22 mouse cellular contexts compared by ENCODE assay signal in genomic region chr7:87664041-87664440, GRCm38 (mm10).
DNase-seq lines count a peak whose midpoint lies in the region; ATAC-seq and TF ChIP-seq lines count a peak whose summit lies in the region.
"Had no signal": no experiment of that assay in that cellular context is flagged by ENCODE, and none has a peak within 500 bp of the region (broad histone marks: within the 10 kb centered on the region; RNA-seq: fewer than 3 reads in every experiment).

No protein-coding gene starts in this region.

- DNase-seq in cerebellum, postnatal 10 days, result peak; percentile 42 to 54
- DNase-seq in cerebellum, adult 11 months, result no peak
- peak; percentile 40 for DNase-seq in hindbrain, postnatal 0 days (ENCODE audit: low spot score)
- DNase-seq in hindbrain, embryonic 11.5 days (ENCODE audit: low spot score), result no peak
- peak; percentile 1 for DNase-seq in lung, postnatal 14 days
- no peak for DNase-seq in lung, adult 18-20 months
- peak; percentile 89 for DNase-seq in Muller cell, postnatal 12 days (ENCODE audit: inconsistent ontology term)
- no peak for DNase-seq in left cerebral cortex, adult 18-20 months (ENCODE audit: low spot score in 2 of 2)
- DNase-seq: adrenal gland, postnatal 10 days; B cell, adult 2 months; cerebellum, adult 8-10 months; cerebellum, postnatal 36 days; forebrain, postnatal 0 days; gastrocnemius, postnatal 14 days; heart, adult 2 months had no signal

- H3K4me2 ChIP-seq in hindbrain, postnatal 0 days (ENCODE audit: low read depth, low read length), result no peak overlapping the region
- no peak overlapping the region for H3K4me2 ChIP-seq in hindbrain, embryonic 11.5 days (replicated peaks; ENCODE audit: low read depth, low read length)
- H3K4me2 ChIP-seq: heart, embryonic 11.5 days; heart, embryonic 15.5 days; hindbrain, embryonic 15.5 days had no signal

- no peaks in the 10 kb centered on the region for H3K27me3 ChIP-seq in hindbrain, postnatal 0 days (ENCODE audit: insufficient read depth, low read length)
- H3K27me3 ChIP-seq in hindbrain, embryonic 11.5 days (ENCODE audit: control insufficient read depth, insufficient read depth, low read length), result no peaks in the 10 kb centered on the region
- H3K27me3 ChIP-seq: heart, embryonic 15.5 days; hindbrain, embryonic 15.5 days had no signal

- WGBS in hindbrain, postnatal 0 days, result 62% methylated on average over 2 of the region's 2 CpGs
- 83% methylated on average over 2 of the region's 2 CpGs for WGBS in hindbrain, embryonic 11.5 days

- ATAC-seq in hindbrain, postnatal 0 days, result no peak
- no peak for ATAC-seq in hindbrain, embryonic 11.5 days (ENCODE audit: low FRiP score)
- ATAC-seq: CD4-positive, CD25-positive, alpha-beta regulatory T cell, adult 4 months; forebrain, postnatal 0 days; inflammation-experienced regulatory T-cells, adult 6 months had no signal

- no peak overlapping the region for H3K4me3 ChIP-seq in hindbrain, postnatal 0 days (ENCODE audit: low read length)
- no peak overlapping the region for H3K4me3 ChIP-seq in hindbrain, embryonic 11.5 days (ENCODE audit: low read depth, low read length)
- H3K4me3 ChIP-seq: heart, adult 2 months; heart, embryonic 15.5 days; hindbrain, embryonic 10.5 days; hindbrain, embryonic 15.5 days had no signal

- H3K9me3 ChIP-seq in hindbrain, postnatal 0 days (ENCODE audit: low read length), result no peaks in the 10 kb centered on the region
- H3K9me3 ChIP-seq in hindbrain, embryonic 11.5 days (ENCODE audit: control insufficient read depth, low read length), result no peaks in the 10 kb centered on the region
- H3K9me3 ChIP-seq: heart, embryonic 15.5 days; hindbrain, embryonic 10.5 days; hindbrain, embryonic 15.5 days had no signal

- H3K27ac ChIP-seq in hindbrain, postnatal 0 days, result no peak overlapping the region
- H3K27ac ChIP-seq in hindbrain, embryonic 11.5 days (ENCODE audit: low read depth, low read length), result no peak overlapping the region
- H3K27ac ChIP-seq: heart, adult 2 months; heart, embryonic 15.5 days; hindbrain, embryonic 10.5 days; hindbrain, embryonic 15.5 days had no signal

- H3K36me3 ChIP-seq in hindbrain, postnatal 0 days (ENCODE audit: insufficient read depth, low read length), result no peaks in the 10 kb centered on the region
- no peaks in the 10 kb centered on the region for H3K36me3 ChIP-seq in hindbrain, embryonic 11.5 days (ENCODE audit: control insufficient read depth, insufficient read depth, low read length)
- H3K36me3 ChIP-seq: G1E; heart, embryonic 15.5 days; hindbrain, embryonic 10.5 days; hindbrain, embryonic 15.5 days had no signal

- H3K9ac ChIP-seq in hindbrain, postnatal 0 days (replicated peaks; ENCODE audit: low read length), result no peak overlapping the region
- H3K9ac ChIP-seq in hindbrain, embryonic 11.5 days (ENCODE audit: low read depth, low read length), result no peak overlapping the region
- H3K9ac ChIP-seq: forebrain, postnatal 0 days; heart, embryonic 15.5 days; hindbrain, embryonic 15.5 days had no signal

- H3K4me1 ChIP-seq in hindbrain, postnatal 0 days (ENCODE audit: insufficient read depth, low read length), result no peaks in the 10 kb centered on the region
- no peaks in the 10 kb centered on the region for H3K4me1 ChIP-seq in hindbrain, embryonic 11.5 days (replicated peaks; ENCODE audit: control insufficient read depth, insufficient read depth, low read length)
- H3K4me1 ChIP-seq: heart, embryonic 15.5 days; hindbrain, embryonic 10.5 days; hindbrain, embryonic 15.5 days had no signal

- TF ChIP-seq CTCF in hindbrain, postnatal 0 days (IDR thresholded peaks at IDR 0.05; ENCODE audit: low read depth), result no peak

Comparison
In these comparisons a context has a peak if more than half of its experiments do, and no peak if none do; other contexts are left out.
1. DNase-seq: peak in cerebellum, postnatal 10 days (2 of 2), hindbrain, postnatal 0 days (single experiment), lung, postnatal 14 days (single experiment) and Muller cell, postnatal 12 days (single experiment); none in cerebellum, adult 11 months (single experiment), hindbrain, embryonic 11.5 days (single experiment), lung, adult 18-20 months (0 of 2) and left cerebral cortex, adult 18-20 months (0 of 2).